Mouse (Mus musculus) right cerebral cortex, postnatal 36 days (tissue): Measurements from ENCODE around the gene Smco1.

Experiments
- DNase-seq, 2 experiments: peaks; one replicate each; pipeline ENCODE4 v3.0.0; 2022; ENCODE audit warnings: low spot score in 2 of 2, mixed read lengths in 1 of 2

Gene Smco1

GRCm38 (mm10) chr16:32311970-32312369 lies 40.7 kb downstream of the Smco1 start:
- DNase-seq = no peak

GRCm38 (mm10) chr16:32312386-32312785 lies 41.1 kb downstream of the Smco1 start:
- DNase-seq = no peak

- no peak for DNase-seq
Observed at GRCm38 (mm10) chr16:32312859-32313258, 41.6 kb downstream of the Smco1 start.

GRCm38 (mm10) chr16:32316601-32317000 lies 45.3 kb downstream of the Smco1 start:
- no peak for DNase-seq

GRCm38 (mm10) chr16:32323953-32324352 lies 52.7 kb downstream of the Smco1 start:
- DNase-seq = no peak
